Mouse (Mus musculus): ENCODE results near the gene Afm. TPM values are rescaled to one million over a fixed set of nuclear protein-coding genes. Genes with fewer than 3 reads are reported as not detected.

The Afm gene
- polyA plus RNA-seq, 1 experiment = 0.70 TPM

DNA sequence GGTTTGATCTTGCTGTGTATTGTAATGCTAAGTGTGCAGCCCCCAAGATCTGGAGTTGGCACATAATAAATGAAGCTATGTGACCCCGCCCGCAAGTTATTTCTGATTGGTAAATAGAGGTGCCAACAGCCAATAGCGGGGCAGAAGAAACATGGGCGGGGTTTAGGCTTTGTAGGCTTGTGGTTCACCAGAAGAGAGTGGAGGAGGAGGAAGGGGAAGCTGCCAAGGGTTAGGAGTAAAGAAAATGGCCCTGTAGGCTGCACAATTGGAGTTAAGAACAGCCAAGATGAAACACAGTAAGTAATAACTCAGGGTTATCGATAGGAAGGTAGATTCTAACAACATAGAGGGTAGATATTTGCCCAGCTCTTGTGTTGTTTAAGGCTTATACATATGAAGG, 67.8 kb downstream of the Afm start:
- Histone ChIP-seq H3K4me1 (ENCODE audit: control insufficient read depth, insufficient read depth, low read length) (no peaks in the 10 kb centered on the region), H3K4me3 (ENCODE audit: low read depth, low read length) (no peak overlapping the region), H3K9ac (ENCODE audit: low read depth, poor library complexity, severe bottlenecking) (no peak overlapping the region), H3K36me3 (ENCODE audit: control insufficient read depth, insufficient read depth, low read length, poor library complexity, severe bottlenecking) (no peaks in the 10 kb centered on the region), H3K27ac (ENCODE audit: insufficient read depth, low read length) (no peak overlapping the region), H3K9me3 (replicated peaks; ENCODE audit: control insufficient read depth, insufficient read depth, low read length, poor library complexity, severe bottlenecking) (no peaks in the 10 kb centered on the region), H3K27me3 (ENCODE audit: control insufficient read depth, insufficient read depth, low read length, poor library complexity, severe bottlenecking) (no peaks in the 10 kb centered on the region; the same call in none of the 2 replicates)
- TF ChIP-seq POLR2A (IDR thresholded peaks at IDR 0.05; ENCODE audit: insufficient read depth, low read length) (no peak), EP300 (IDR thresholded peaks at IDR 0.05; ENCODE audit: insufficient read depth, low read depth, low read length) (no peak), CTCF (IDR thresholded peaks at IDR 0.05; ENCODE audit: low read depth, low read length) (no peak)

GRCm38 (mm10) chr5:90588104-90588503, 69.4 kb downstream of the Afm start:
- Histone ChIP-seq H3K4me1 (ENCODE audit: control insufficient read depth, insufficient read depth, low read length) (no peaks in the 10 kb centered on the region), H3K36me3 (ENCODE audit: control insufficient read depth, insufficient read depth, low read length, poor library complexity, severe bottlenecking) (no peaks in the 10 kb centered on the region), H3K9ac (ENCODE audit: low read depth, poor library complexity, severe bottlenecking) (no peak overlapping the region), H3K27me3 (ENCODE audit: control insufficient read depth, insufficient read depth, low read length, poor library complexity, severe bottlenecking) (no peaks in the 10 kb centered on the region; the same call in none of the 2 replicates), H3K27ac (ENCODE audit: insufficient read depth, low read length) (no peak overlapping the region), H3K4me3 (ENCODE audit: low read depth, low read length) (no peak overlapping the region), H3K9me3 (replicated peaks; ENCODE audit: control insufficient read depth, insufficient read depth, low read length, poor library complexity, severe bottlenecking) (no peaks in the 10 kb centered on the region)
- TF ChIP-seq EP300 (IDR thresholded peaks at IDR 0.05; ENCODE audit: insufficient read depth, low read depth, low read length) (no peak), POLR2A (IDR thresholded peaks at IDR 0.05; ENCODE audit: insufficient read depth, low read length) (no peak), CTCF (IDR thresholded peaks at IDR 0.05; ENCODE audit: low read depth, low read length) (no peak)

GRCm38 (mm10) chr5:90588708-90589595, 70.2 kb downstream of the Afm start:
- no peak overlapping the region for H3K27ac ChIP-seq (ENCODE audit: insufficient read depth, low read length)
- TF ChIP-seq CTCF (IDR thresholded peaks at IDR 0.05; ENCODE audit: low read depth, low read length) = peak; percentile 70
- no peak for TF ChIP-seq POLR2A (IDR thresholded peaks at IDR 0.05; ENCODE audit: insufficient read depth, low read length)
- TF ChIP-seq EP300 (IDR thresholded peaks at IDR 0.05; ENCODE audit: insufficient read depth, low read depth, low read length) = no peak

DNA sequence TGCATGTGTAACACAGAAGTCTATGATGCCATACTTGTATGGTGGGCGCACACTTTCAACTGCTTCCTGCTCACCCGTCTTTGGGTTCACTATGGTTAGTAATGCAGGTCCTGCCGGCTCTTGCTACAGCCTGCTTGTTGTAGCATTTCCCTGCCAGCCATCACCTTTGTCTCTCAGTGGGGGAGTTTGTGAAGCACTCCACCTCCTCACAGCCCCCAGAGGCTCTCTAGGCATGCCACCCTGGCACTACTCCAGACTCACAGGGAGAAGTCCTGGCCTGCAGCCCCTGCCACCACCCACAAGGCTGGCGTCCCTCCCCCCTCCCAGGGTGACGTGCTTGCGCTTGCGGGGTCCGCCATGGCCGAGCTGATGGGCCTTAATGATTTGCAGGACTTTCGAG, 71.9 kb downstream of the Afm start:
- Histone ChIP-seq H3K27ac (ENCODE audit: insufficient read depth, low read length) (no peak overlapping the region), H3K4me1 (ENCODE audit: control insufficient read depth, insufficient read depth, low read length) (no peaks in the 10 kb centered on the region), H3K4me3 (ENCODE audit: low read depth, low read length) (no peak overlapping the region), H3K36me3 (ENCODE audit: control insufficient read depth, insufficient read depth, low read length, poor library complexity, severe bottlenecking) (no peaks in the 10 kb centered on the region), H3K27me3 (ENCODE audit: control insufficient read depth, insufficient read depth, low read length, poor library complexity, severe bottlenecking) (no peaks in the 10 kb centered on the region), H3K9me3 (replicated peaks; ENCODE audit: control insufficient read depth, insufficient read depth, low read length, poor library complexity, severe bottlenecking) (no peaks in the 10 kb centered on the region), H3K9ac (ENCODE audit: low read depth, poor library complexity, severe bottlenecking) (no peak overlapping the region)
- no peak for TF ChIP-seq POLR2A (IDR thresholded peaks at IDR 0.05; ENCODE audit: insufficient read depth, low read length)
- TF ChIP-seq EP300 (IDR thresholded peaks at IDR 0.05; ENCODE audit: insufficient read depth, low read depth, low read length) = no peak
- no peak for TF ChIP-seq CTCF (IDR thresholded peaks at IDR 0.05; ENCODE audit: low read depth, low read length)

More at GRCm38 (mm10) chr5:90588708-90589595, 70.2 kb downstream of the Afm start:
- H3K4me1 ChIP-seq (ENCODE audit: control insufficient read depth, insufficient read depth, low read length) = no peaks in the 10 kb centered on the region
- H3K4me3 ChIP-seq (ENCODE audit: low read depth, low read length) = 0 out of 2 replicates have a peak overlapping the region, but pooled peaks have one; percentile 23
- no peak overlapping the region for H3K9ac ChIP-seq (ENCODE audit: low read depth, poor library complexity, severe bottlenecking)
- no peaks in the 10 kb centered on the region for H3K27me3 ChIP-seq (ENCODE audit: control insufficient read depth, insufficient read depth, low read length, poor library complexity, severe bottlenecking)
- H3K36me3 ChIP-seq (ENCODE audit: control insufficient read depth, insufficient read depth, low read length, poor library complexity, severe bottlenecking) = no peaks in the 10 kb centered on the region
- no peaks in the 10 kb centered on the region for H3K9me3 ChIP-seq (replicated peaks; ENCODE audit: control insufficient read depth, insufficient read depth, low read length, poor library complexity, severe bottlenecking)

DNA sequence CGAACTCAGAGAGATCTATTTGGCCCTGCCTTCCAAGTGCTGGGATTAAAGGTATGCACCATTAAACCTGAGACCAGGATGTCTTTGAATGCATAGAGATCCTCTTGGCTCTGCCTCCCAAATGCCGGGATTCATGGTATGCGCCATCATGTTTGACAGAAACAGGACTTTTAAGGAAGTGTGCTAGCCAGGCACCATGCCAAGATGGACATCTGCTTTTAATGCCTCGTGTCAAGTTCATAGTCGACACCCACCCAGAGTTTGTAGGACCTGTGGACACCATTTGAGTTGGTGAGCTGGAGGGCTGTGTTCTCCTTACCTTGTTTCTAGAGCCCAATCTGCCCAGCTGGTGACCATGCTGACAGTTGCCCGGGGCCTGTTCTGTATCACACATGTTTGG, 73.2 kb downstream of the Afm start:
- no peaks in the 10 kb centered on the region for H3K27me3 ChIP-seq (ENCODE audit: control insufficient read depth, insufficient read depth, low read length, poor library complexity, severe bottlenecking)
- no peak overlapping the region for H3K4me3 ChIP-seq (ENCODE audit: low read depth, low read length)
- H3K4me1 ChIP-seq (ENCODE audit: control insufficient read depth, insufficient read depth, low read length) = no peaks in the 10 kb centered on the region
- no peak overlapping the region for H3K9ac ChIP-seq (ENCODE audit: low read depth, poor library complexity, severe bottlenecking)
- H3K9me3 ChIP-seq (replicated peaks; ENCODE audit: control insufficient read depth, insufficient read depth, low read length, poor library complexity, severe bottlenecking) = no peaks in the 10 kb centered on the region
- no peak for TF ChIP-seq POLR2A (IDR thresholded peaks at IDR 0.05; ENCODE audit: insufficient read depth, low read length)
- no peak for TF ChIP-seq CTCF (IDR thresholded peaks at IDR 0.05; ENCODE audit: low read depth, low read length)
- no peak for TF ChIP-seq EP300 (IDR thresholded peaks at IDR 0.05; ENCODE audit: insufficient read depth, low read depth, low read length)
- no peak overlapping the region for H3K27ac ChIP-seq (ENCODE audit: insufficient read depth, low read length)
- H3K36me3 ChIP-seq (ENCODE audit: control insufficient read depth, insufficient read depth, low read length, poor library complexity, severe bottlenecking) = no peaks in the 10 kb centered on the region

- TF ChIP-seq CTCF (IDR thresholded peaks at IDR 0.05; ENCODE audit: low read depth, low read length) = no peak
- no peak for TF ChIP-seq POLR2A (IDR thresholded peaks at IDR 0.05; ENCODE audit: insufficient read depth, low read length)
- TF ChIP-seq EP300 (IDR thresholded peaks at IDR 0.05; ENCODE audit: insufficient read depth, low read depth, low read length) = no peak
- no peaks in the 10 kb centered on the region for H3K9me3 ChIP-seq (replicated peaks; ENCODE audit: control insufficient read depth, insufficient read depth, low read length, poor library complexity, severe bottlenecking)
These were observed 76.2 kb downstream of the Afm start for GRCm38 (mm10) chr5:90594945-90595344.

More at GRCm38 (mm10) chr5:90594945-90595344, 76.2 kb downstream of the Afm start:
- no peak overlapping the region for H3K27ac ChIP-seq (ENCODE audit: insufficient read depth, low read length)
- H3K4me3 ChIP-seq (ENCODE audit: low read depth, low read length) = no peak overlapping the region
- no peak overlapping the region for H3K9ac ChIP-seq (ENCODE audit: low read depth, poor library complexity, severe bottlenecking)
- no peaks in the 10 kb centered on the region for H3K36me3 ChIP-seq (ENCODE audit: control insufficient read depth, insufficient read depth, low read length, poor library complexity, severe bottlenecking)
- no peaks in the 10 kb centered on the region for H3K27me3 ChIP-seq (ENCODE audit: control insufficient read depth, insufficient read depth, low read length, poor library complexity, severe bottlenecking)
- no peaks in the 10 kb centered on the region for H3K4me1 ChIP-seq (ENCODE audit: control insufficient read depth, insufficient read depth, low read length)
